Mouse (Mus musculus) MEL (cell line): ENCODE data around the gene Olfr1328. TPM values are rescaled to one million over a fixed set of nuclear protein-coding genes. Genes with fewer than 3 reads are reported as not detected.

Experiments
- DNase-seq: peaks from one replicate; pipeline ENCODE4 v3.0.0; 2011; ENCODE audit warnings: low read depth, low spot score
- H3K27ac ChIP-seq: 2 replicates; pipeline ENCODE4 v1.5.1; 2012; ENCODE audit warnings: low read depth, mild to moderate bottlenecking, control low read depth, low read length, moderate library complexity; ENCODE audit not compliant: control insufficient read depth
- H3K27me3 ChIP-seq, 2 experiments: fragments of 150-350 bp in 1 of 2; sonication (generic) in 1 of 2; 2 replicates each; pipeline ENCODE4 v1.6.1; 2012; ENCODE audit warnings: low read length in 2 of 2, mild to moderate bottlenecking in 2 of 2, improper control_type of control experiment in 1 of 2, moderate library complexity in 1 of 2; ENCODE audit not compliant: insufficient read depth in 2 of 2, control insufficient read depth in 1 of 2
- H3K36me3 ChIP-seq, 2 experiments: 2 replicates each; pipeline ENCODE4 v1.6.1; 2012 to 2014; ENCODE audit warnings: low read length in 2 of 2, improper control_type of control experiment in 1 of 2, inconsistent platforms in 1 of 2, mild to moderate bottlenecking in 1 of 2; ENCODE audit not compliant: insufficient read depth in 2 of 2, control insufficient read depth in 1 of 2
- H3K4me1 ChIP-seq, 2 experiments: fragments of 150-350 bp in 1 of 2; sonication (generic) in 1 of 2; 2 replicates each; pipeline ENCODE4 v1.6.1; 2012; ENCODE audit warnings: low read length in 2 of 2, improper control_type of control experiment in 1 of 2, mild to moderate bottlenecking in 1 of 2; ENCODE audit not compliant: insufficient read depth in 2 of 2, control insufficient read depth in 1 of 2
- H3K4me3 ChIP-seq, 2 experiments: fragments of 150-350 bp in 1 of 2; sonication (generic) in 1 of 2; 2 replicates each; pipeline ENCODE4 v1.5.1; 2012; ENCODE audit warnings: low read depth in 2 of 2, low read length in 2 of 2, mild to moderate bottlenecking in 2 of 2, moderate library complexity in 2 of 2, control low read depth in 1 of 2, improper control_type of control experiment in 1 of 2; ENCODE audit not compliant: control insufficient read depth in 1 of 2, insufficient read depth in 1 of 2
- H3K79me2 ChIP-seq: 2 replicates; pipeline ENCODE4 v1.6.1; 2012; ENCODE audit warnings: mild to moderate bottlenecking, low read length, moderate library complexity; ENCODE audit not compliant: control insufficient read depth, poor library complexity, insufficient read depth
- H3K9ac ChIP-seq: 2 replicates; pipeline ENCODE4 v1.6.1; 2012; ENCODE audit warnings: low read depth, mild to moderate bottlenecking, control low read depth, low read length, moderate library complexity; ENCODE audit not compliant: control insufficient read depth, poor library complexity, severe bottlenecking
- H3K9me3 ChIP-seq: fragments of 150-350 bp; sonication (generic); replicated peaks from 2 replicates; pipeline ENCODE4 v1.6.1; 2012; ENCODE audit warnings: mild to moderate bottlenecking, low read length, improper control_type of control experiment, moderate library complexity; ENCODE audit not compliant: insufficient read depth
- CTCF ChIP-seq, 3 experiments: IDR thresholded peaks in 2 of 3; conservative IDR thresholded peaks in 1 of 3; 2 replicates each; pipeline ENCODE4 v1.5.1; 2011 to 2012; ENCODE audit warnings: low read length in 3 of 3, low read depth in 2 of 3, mild to moderate bottlenecking in 2 of 3, improper control_type of control experiment in 1 of 3, inconsistent platforms in 1 of 3, mixed read lengths in 1 of 3, moderate library complexity in 1 of 3; ENCODE audit not compliant: control insufficient read depth in 1 of 3, insufficient read depth in 1 of 3, poor library complexity in 1 of 3, severe bottlenecking in 1 of 3
- ELF1 ChIP-seq: IDR thresholded peaks from 2 replicates; pipeline ENCODE4 v1.6.1; 2014; ENCODE audit warnings: low read depth, mild to moderate bottlenecking, inconsistent platforms, low read length, improper control_type of control experiment, moderate library complexity
- GABPA ChIP-seq: IDR thresholded peaks from 2 replicates; pipeline ENCODE4 v1.6.1; 2012; ENCODE audit warnings: low read depth, mild to moderate bottlenecking, inconsistent platforms, low read length, improper control_type of control experiment, moderate library complexity
- JUND ChIP-seq: IDR thresholded peaks from 2 replicates; pipeline ENCODE4 v1.6.1; 2011; ENCODE audit warnings: low read depth, mild to moderate bottlenecking, improper control_type of control experiment, low read length
- MAZ ChIP-seq: IDR thresholded peaks from 2 replicates; pipeline ENCODE4 v1.6.1; 2012; ENCODE audit warnings: low read depth, mild to moderate bottlenecking, inconsistent platforms, low read length, improper control_type of control experiment
- MEF2A ChIP-seq: IDR thresholded peaks from 2 replicates; pipeline ENCODE4 v1.6.1; 2014; ENCODE audit warnings: low read depth, mild to moderate bottlenecking, inconsistent platforms, low read length, improper control_type of control experiment; ENCODE audit not compliant: poor library complexity, insufficient replicate concordance, severe bottlenecking; ENCODE audit errors: extremely low read depth
- MXI1 ChIP-seq: IDR thresholded peaks from 2 replicates; pipeline ENCODE4 v1.6.1; 2011; ENCODE audit warnings: mild to moderate bottlenecking, low read depth, low read length, improper control_type of control experiment
- NRF1 ChIP-seq: IDR thresholded peaks from 2 replicates; pipeline ENCODE4 v1.6.1; 2014; ENCODE audit warnings: low read depth, mild to moderate bottlenecking, inconsistent platforms, low read length, improper control_type of control experiment, moderate library complexity; ENCODE audit not compliant: poor library complexity, insufficient read depth, severe bottlenecking
- POLR2AphosphoS5 ChIP-seq: IDR thresholded peaks from 2 replicates; pipeline ENCODE4 v1.6.1; 2012; ENCODE audit warnings: low read depth, borderline replicate concordance, mild to moderate bottlenecking, inconsistent platforms, low read length, moderate library complexity, mixed read lengths
- TCF12 ChIP-seq: IDR thresholded peaks from 2 replicates; pipeline ENCODE4 v1.6.1; 2014; ENCODE audit warnings: low read depth, mild to moderate bottlenecking, inconsistent platforms, low read length, improper control_type of control experiment, moderate library complexity
- UBTF ChIP-seq: IDR thresholded peaks from 2 replicates; pipeline ENCODE4 v1.6.1; 2012; ENCODE audit warnings: low read depth, mild to moderate bottlenecking, inconsistent platforms, low read length, improper control_type of control experiment, moderate library complexity, borderline replicate concordance; ENCODE audit not compliant: insufficient read depth
- USF1 ChIP-seq: IDR thresholded peaks from 2 replicates; pipeline ENCODE4 v1.6.1; 2014; ENCODE audit warnings: low read depth, mild to moderate bottlenecking, inconsistent platforms, low read length, improper control_type of control experiment, moderate library complexity
- USF2 ChIP-seq, 2 experiments: IDR thresholded peaks; 2 replicates each; pipeline ENCODE4 v1.6.1; 2011 to 2012; ENCODE audit warnings: improper control_type of control experiment in 2 of 2, low read length in 2 of 2, borderline replicate concordance in 1 of 2, inconsistent platforms in 1 of 2, low read depth in 1 of 2, mild to moderate bottlenecking in 1 of 2; ENCODE audit not compliant: insufficient read depth in 1 of 2
- ZC3H11A ChIP-seq: IDR thresholded peaks from 2 replicates; pipeline ENCODE4 v1.6.1; 2012; ENCODE audit warnings: low read depth, mild to moderate bottlenecking, inconsistent platforms, low read length, improper control_type of control experiment
- ZKSCAN1 ChIP-seq: IDR thresholded peaks from 2 replicates; pipeline ENCODE4 v1.6.1; 2012; ENCODE audit warnings: low read depth, mild to moderate bottlenecking, inconsistent platforms, low read length, improper control_type of control experiment, moderate library complexity
- ZMIZ1 ChIP-seq: IDR thresholded peaks from 2 replicates; pipeline ENCODE4 v1.6.1; 2012; ENCODE audit warnings: low read depth, mild to moderate bottlenecking, inconsistent platforms, low read length, improper control_type of control experiment, moderate library complexity
- ZNF384 ChIP-seq: IDR thresholded peaks from 2 replicates; pipeline ENCODE4 v1.6.1; 2012; ENCODE audit warnings: low read depth, mild to moderate bottlenecking, inconsistent platforms, low read length, improper control_type of control experiment
- polyA plus RNA-seq, 2 experiments: library from polyadenylated mRNA; stranded (reverse) in 1 of 2; unstranded in 1 of 2; fragments of >175 nt in 1 of 2; fragments of >200 nt in 1 of 2; gene quantifications; 2 replicates each; pipeline versions ENCODE4 v1.2.1 to v1.2.4; 2012; ENCODE audit warnings: low replicate concordance in 2 of 2, low read depth in 1 of 2; ENCODE audit not compliant: insufficient read length in 2 of 2, insufficient read depth in 1 of 2, missing spikeins in 1 of 2
- total RNA-seq: library from RNA; depleted of rRNA; stranded (reverse); fragments of 300-350 nt; gene quantifications from 2 replicates; pipeline ENCODE4 v1.2.3, GENCODE M21; 2012

Gene Olfr1328
- total and polyA plus RNA-seq, 3 experiments: not detected

- Histone ChIP-seq H3K9ac (no peak overlapping the region), H3K9me3 (no peaks in the 10 kb centered on the region)
- no peak for DNase-seq
- TF ChIP-seq MAZ: no peak
- TF ChIP-seq MEF2A: no peak
- no peak for TF ChIP-seq ZKSCAN1
- TF ChIP-seq POLR2AphosphoS5: no peak
- TF ChIP-seq ZC3H11A: no peak
- TF ChIP-seq MXI1: no peak
- TF ChIP-seq, all 39 proteins: peak for 0
- no peak overlapping the region for H3K4me3 ChIP-seq
- H3K79me2 ChIP-seq: no peaks in the 10 kb centered on the region
- no peaks in the 10 kb centered on the region for H3K4me1 ChIP-seq
- no peak overlapping the region for H3K27ac ChIP-seq
- no peaks in the 10 kb centered on the region for H3K36me3 ChIP-seq
- peaks cover 0 to 1% of the 10 kb centered on the region in 2 experiments; a peak in 2 of 4 replicates for H3K27me3 ChIP-seq
Measured at GRCm38 (mm10) chr4:118967711-118968110, 29.3 kb upstream of the Olfr1328 start.

GRCm38 (mm10) chr4:118961141-118961628 lies 22.8 kb upstream of the Olfr1328 start, which contains the start of gene Lao1:
Lao1 (plus strand) TSS chr4:118961578.
- Histone ChIP-seq H3K4me1 (no peaks in the 10 kb centered on the region), H3K36me3 (no peaks in the 10 kb centered on the region), H3K4me3 (no peak within 1 kb of the TSS), H3K27ac (no peak within 1 kb of the TSS), H3K27me3 (peaks cover 0 to 1% of the 10 kb centered on the region in 2 experiments; a peak in 2 of 4 replicates), H3K9me3 (no peaks in the 10 kb centered on the region), H3K9ac (no peak within 1 kb of the TSS), H3K79me2 (no peaks in the 10 kb centered on the region)
- DNase-seq: no peak
- TF ChIP-seq GABPA (no peak), NRF1 (no peak), ZC3H11A (no peak), ZKSCAN1 (no peak), ZMIZ1 (no peak), ELF1 (no peak), MEF2A (no peak), USF2 (IDR thresholded peaks at IDR 0.05; ENCODE audit: borderline replicate concordance in 1 of 2, insufficient read depth in 1 of 2, low read depth in 1 of 2, low read length in 2 of 2) (no peak), ZNF384 (no peak), UBTF (no peak), TCF12 (no peak), CTCF (IDR thresholded peaks at IDR 0.05 in 2 of 3, conservative IDR thresholded peaks at IDR 0.05 in 1 of 3; ENCODE audit: control insufficient read depth in 1 of 3, insufficient read depth in 1 of 3, low read depth in 2 of 3, low read length in 3 of 3, poor library complexity in 1 of 3, severe bottlenecking in 1 of 3) (no peak), JUND (no peak), USF1 (no peak)
